Mouse (Mus musculus) liver, postnatal 0 days (tissue): ENCODE data around the gene Gch1.

ENCODE experiments used
- CTCF ChIP-seq: sonication (generic); IDR thresholded peaks from 2 replicates; pipeline ENCODE4 v1.5.1; 2016; ENCODE audit warnings: antibody characterized with exemption, low read depth
- EP300 ChIP-seq: IDR thresholded peaks from 2 replicates; pipeline ENCODE4 v1.6.1; 2016; ENCODE audit warnings: antibody characterized with exemption, low read depth, mild to moderate bottlenecking

DNA sequence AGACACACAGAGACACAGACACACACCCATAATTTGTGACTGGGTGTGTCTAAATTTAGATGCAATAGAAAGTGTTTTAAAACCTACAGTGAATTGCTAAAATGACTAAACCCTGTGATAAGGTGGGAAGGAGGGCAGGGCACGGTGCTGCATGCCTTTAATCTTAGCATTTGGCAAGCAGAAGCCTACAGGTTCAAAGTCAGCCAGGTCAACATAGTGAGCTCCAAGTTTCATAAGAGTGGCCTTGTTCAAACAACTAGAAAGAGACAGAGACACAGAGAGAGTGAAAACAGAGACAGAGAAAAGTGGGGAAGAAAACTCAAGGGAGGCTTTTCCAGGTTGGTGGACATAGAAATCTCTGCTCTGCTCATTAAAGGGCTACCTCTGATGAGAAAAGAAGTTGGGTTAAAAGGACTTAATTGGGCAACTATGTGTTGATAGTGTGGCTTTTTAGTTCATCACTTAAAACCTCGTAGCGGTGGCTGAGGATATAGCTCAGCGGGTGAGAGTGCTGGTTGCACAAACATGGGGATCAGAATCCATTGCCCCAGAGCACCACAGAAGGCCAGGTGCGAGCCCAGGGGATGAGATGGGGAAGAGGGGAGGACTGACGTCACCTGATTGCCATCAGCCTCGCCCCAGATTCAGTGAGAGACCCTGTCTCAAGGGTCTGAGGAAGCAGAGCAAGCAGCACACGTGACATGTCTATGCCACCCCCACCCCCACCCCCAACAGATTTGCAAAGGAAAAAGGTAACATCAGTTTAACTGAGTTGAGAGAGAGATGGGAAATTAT is 31.2 kb upstream of the Gch1 start:
- TF ChIP-seq EP300 = no peak
- no peak for TF ChIP-seq CTCF
